Mouse (Mus musculus): Measurements from ENCODE around the gene Spaca3. TPM values are rescaled to one million over a fixed set of nuclear protein-coding genes. Genes with fewer than 3 reads are reported as not detected.

Gene Spaca3
- not detected in 2 replicates for polyA plus RNA-seq (2015; fragmentation: Nextera tagmentation; extraction: Ambion mirVana)

DNA sequence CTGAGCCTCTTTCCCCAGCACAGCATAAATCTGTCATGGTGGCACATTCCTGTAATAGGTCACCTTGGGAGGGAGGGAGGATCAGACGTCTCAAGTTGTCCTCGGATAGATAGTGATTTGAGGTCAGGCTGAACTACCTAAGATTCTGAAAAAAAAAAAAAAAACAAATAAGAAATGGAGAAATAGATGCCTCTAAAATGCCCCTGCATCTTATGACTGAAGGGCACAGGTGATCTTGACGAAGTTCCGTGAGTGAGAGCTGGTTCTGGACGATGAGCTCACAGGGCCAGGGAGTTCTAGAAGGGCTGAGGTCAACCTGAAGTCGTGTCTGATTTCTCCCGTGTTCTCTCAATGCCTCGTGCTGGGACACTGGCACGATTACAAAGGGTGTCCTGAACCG, at the start of gene Spaca3:
Gene Spaca3 (plus strand): TSS at position 301 of the 400 bp plus-strand sequence.
- no peak for ATAC-seq (replicated peaks)
- Histone ChIP-seq H3K36me3 (no peaks in the 10 kb centered on the region), H3K9me3 (no peaks in the 10 kb centered on the region), H3K27ac (replicated peaks) (no peak within 1 kb of the TSS), H3K4me1 (peaks cover under 1% of the 10 kb centered on the region; the same call in 1 of the 2 replicates), H3K9ac (replicated peaks) (no peak within 1 kb of the TSS), H3K4me2 (replicated peaks) (no peak within 1 kb of the TSS), H3K4me3 (no peak within 1 kb of the TSS), H3K27me3 (no peaks in the 10 kb centered on the region)
- WGBS, result 79% methylated on average over 10 of the region's 10 CpGs

DNA sequence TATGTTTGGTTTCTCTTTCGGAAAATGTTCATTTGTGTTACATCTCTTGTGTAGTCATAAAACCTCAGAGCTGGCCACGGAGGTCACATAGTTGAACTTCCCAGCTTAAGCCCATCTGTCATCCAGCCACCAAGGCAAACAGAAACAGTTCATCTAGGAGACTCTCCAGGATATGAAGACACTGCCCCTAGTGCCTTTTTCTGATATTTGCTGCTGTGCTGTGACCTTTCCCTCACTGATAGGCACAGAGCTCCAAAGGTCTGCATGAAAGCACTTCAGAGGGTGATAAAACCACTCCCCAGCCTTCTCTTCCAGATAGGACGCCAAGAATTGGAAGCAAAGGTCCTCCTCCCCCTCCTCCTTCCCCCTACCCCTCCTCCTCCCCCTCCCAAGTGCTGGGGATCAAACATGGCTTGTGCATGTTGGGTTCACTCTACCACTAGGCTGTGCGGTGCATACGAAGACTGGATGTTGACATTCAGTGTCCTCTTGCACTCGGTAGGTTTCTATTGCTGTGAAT, 49.6 kb upstream of the Spaca3 start:
- WGBS, result 73% methylated on average over 6 of the region's 6 CpGs
- H3K27me3 ChIP-seq, result no peaks in the 10 kb centered on the region
- H3K4me1 ChIP-seq, result peaks cover 19% of the 10 kb centered on the region

DNA sequence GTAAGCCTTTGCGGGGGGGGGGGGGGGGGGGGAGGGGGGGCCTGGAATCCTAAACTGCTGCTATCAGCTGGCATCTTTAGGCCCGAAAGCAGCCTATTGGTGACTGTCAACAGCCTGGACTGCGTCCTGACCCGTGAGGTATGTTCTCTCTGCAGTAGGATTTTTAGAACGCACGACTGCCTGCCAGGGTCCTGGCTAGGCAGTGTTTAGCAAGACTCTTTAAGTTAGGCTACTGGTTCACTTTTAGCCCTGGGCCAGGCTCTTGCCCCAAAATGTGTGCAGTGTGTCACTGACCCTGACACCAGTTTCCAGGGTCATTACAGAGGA, 48.5 kb upstream of the Spaca3 start:
- peaks cover 19% of the 10 kb centered on the region for H3K4me1 ChIP-seq
- 0 out of 2 replicates have a peak, but pooled peaks cover 3% of the 10 kb centered on the region for H3K36me3 ChIP-seq
- H3K4me2 ChIP-seq (replicated peaks), result peak overlapping the region; percentile 87
- H3K9ac ChIP-seq (replicated peaks), result peak overlapping the region; percentile 66
- H3K27me3 ChIP-seq, result no peaks in the 10 kb centered on the region
- 34% methylated on average over 5 of the region's 6 CpGs for WGBS
- H3K9me3 ChIP-seq, result no peaks in the 10 kb centered on the region
- ATAC-seq (replicated peaks), result 0 out of 2 replicates have a peak, but pooled peaks have one; percentile 4
- peak overlapping the region; percentile 54 for H3K4me3 ChIP-seq
- peak overlapping the region; percentile 67; the same call in 1 of the 2 replicates for H3K27ac ChIP-seq (replicated peaks)

More for the DNA sequence above, 49.6 kb upstream of the Spaca3 start:
- ATAC-seq (replicated peaks), result no peak
- Histone ChIP-seq H3K27ac (replicated peaks) (no peak overlapping the region), H3K4me3 (no peak overlapping the region), H3K9me3 (no peaks in the 10 kb centered on the region), H3K36me3 (no peaks in the 10 kb centered on the region), H3K4me2 (replicated peaks) (no peak overlapping the region), H3K9ac (replicated peaks) (no peak overlapping the region)

DNA sequence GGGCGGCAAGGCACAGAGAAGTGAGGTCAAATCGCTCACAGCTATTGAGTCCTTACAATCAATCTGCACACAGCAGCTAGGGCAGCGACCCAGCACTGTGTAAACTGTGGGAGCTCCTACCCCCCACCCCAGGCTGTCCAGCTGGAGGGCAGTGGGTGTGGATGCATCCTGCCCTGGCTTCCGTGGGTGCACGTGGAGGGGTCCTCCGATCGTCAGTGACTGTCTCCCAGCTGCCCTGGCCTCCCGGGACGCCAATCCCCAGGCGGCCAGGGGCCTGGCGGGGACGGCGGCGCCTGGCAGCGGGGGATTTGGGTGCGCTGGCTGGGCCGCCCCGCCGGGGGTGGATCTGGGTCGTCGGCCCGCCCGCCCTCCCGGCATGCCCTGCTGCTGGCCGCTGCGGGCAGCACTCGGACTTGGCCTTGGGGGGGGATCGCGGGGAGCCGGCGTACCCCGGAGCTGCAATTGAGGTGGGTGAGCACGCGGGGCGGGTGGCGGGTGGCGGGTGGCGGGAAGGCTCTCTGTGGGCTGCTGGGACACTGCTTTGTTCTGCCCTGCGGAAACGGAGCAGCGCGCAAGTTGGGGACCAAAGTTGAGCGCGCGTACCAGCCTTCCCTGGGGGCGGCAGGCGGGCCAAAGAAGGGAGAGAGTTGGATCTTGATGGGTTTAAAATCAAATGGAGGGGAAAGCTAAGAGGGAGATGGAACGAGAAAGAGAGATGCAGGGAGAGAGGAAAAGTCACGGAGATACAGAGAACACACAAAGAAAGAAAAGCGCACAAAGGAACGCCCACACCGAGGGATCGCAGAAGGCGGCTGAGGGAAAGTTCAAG, 48.0 kb upstream of the Spaca3 start, which contains the start of gene Tmem98:
Gene Tmem98 (plus strand): TSS at position 183 of the 829 bp plus-strand sequence.
- H3K4me1 ChIP-seq, result peaks cover 19% of the 10 kb centered on the region
- H3K9ac ChIP-seq (replicated peaks), result peak within 1 kb of the TSS; percentile 66
- no peaks in the 10 kb centered on the region for H3K27me3 ChIP-seq
- no peaks in the 10 kb centered on the region for H3K9me3 ChIP-seq
- peak within 1 kb of the TSS; percentile 67 for H3K27ac ChIP-seq (replicated peaks)
- WGBS, result 1% methylated on average over 54 of the region's 54 CpGs
- ATAC-seq (replicated peaks), result peak; percentile 81
- peak within 1 kb of the TSS; percentile 87 for H3K4me2 ChIP-seq (replicated peaks)
- H3K36me3 ChIP-seq, result 0 out of 2 replicates have a peak, but pooled peaks cover 3% of the 10 kb centered on the region
- H3K4me3 ChIP-seq, result peak within 1 kb of the TSS; percentile 54

DNA sequence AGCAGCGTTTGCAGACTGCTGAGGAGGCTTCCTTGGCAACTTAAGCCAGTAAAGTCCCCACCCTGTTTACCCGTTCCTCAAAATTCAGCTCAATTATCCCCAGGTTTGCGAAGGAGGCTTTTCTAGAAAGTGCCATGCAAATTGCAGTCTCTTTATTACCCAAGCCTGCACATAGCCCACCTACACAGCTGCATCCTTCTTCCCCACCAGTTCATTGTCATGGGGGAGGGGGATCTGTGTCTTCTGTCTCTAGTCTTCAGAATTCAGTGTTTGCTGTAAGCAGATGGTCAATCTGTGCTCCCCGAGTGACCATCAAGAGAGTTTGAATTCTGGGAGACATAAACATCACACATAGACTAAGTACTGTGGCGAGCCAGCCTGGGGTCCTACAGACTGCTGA, 47.0 kb upstream of the Spaca3 start:
- Histone ChIP-seq H3K36me3 (0 out of 2 replicates have a peak, but pooled peaks cover 3% of the 10 kb centered on the region), H3K4me2 (replicated peaks) (peak overlapping the region; percentile 87), H3K9me3 (no peaks in the 10 kb centered on the region), H3K27me3 (no peaks in the 10 kb centered on the region), H3K27ac (replicated peaks) (no peak overlapping the region; the same call in 1 of the 2 replicates), H3K4me1 (peaks cover 19% of the 10 kb centered on the region), H3K9ac (replicated peaks) (peak overlapping the region; percentile 66), H3K4me3 (peak overlapping the region; percentile 54)
- WGBS, result 23% methylated on average over 5 of the region's 5 CpGs
- ATAC-seq (replicated peaks), result no peak

DNA sequence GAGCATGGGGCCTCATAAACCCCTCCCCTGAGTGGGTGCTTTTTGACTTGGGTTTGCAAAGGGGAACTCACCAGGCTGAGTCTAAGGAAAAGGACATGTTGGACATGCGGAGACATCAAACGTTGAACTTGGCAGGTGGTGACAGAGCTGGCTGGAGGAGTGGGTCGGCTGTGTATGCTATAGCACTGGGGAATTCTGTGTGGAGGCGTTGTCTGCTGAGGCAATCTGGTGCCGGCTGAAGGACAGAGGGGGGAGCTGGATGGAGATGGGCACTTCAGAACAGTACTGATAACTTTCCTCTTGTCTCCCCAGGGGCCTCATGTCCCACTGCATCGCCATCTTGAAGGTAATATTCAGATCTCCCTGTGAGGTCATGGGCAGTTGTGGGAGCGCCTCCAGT, 42.8 kb upstream of the Spaca3 start:
- H3K27me3 ChIP-seq, result no peaks in the 10 kb centered on the region
- no peak overlapping the region for H3K4me2 ChIP-seq (replicated peaks)
- no peaks in the 10 kb centered on the region for H3K9me3 ChIP-seq
- WGBS, result 90% methylated on average over 7 of the region's 7 CpGs
- H3K4me1 ChIP-seq, result peaks cover 14% of the 10 kb centered on the region
- ATAC-seq (replicated peaks), result no peak
- H3K27ac ChIP-seq (replicated peaks), result no peak overlapping the region
- no peak overlapping the region for H3K4me3 ChIP-seq
- H3K9ac ChIP-seq (replicated peaks), result no peak overlapping the region
- 0 out of 2 replicates have a peak, but pooled peaks cover 3% of the 10 kb centered on the region for H3K36me3 ChIP-seq

DNA sequence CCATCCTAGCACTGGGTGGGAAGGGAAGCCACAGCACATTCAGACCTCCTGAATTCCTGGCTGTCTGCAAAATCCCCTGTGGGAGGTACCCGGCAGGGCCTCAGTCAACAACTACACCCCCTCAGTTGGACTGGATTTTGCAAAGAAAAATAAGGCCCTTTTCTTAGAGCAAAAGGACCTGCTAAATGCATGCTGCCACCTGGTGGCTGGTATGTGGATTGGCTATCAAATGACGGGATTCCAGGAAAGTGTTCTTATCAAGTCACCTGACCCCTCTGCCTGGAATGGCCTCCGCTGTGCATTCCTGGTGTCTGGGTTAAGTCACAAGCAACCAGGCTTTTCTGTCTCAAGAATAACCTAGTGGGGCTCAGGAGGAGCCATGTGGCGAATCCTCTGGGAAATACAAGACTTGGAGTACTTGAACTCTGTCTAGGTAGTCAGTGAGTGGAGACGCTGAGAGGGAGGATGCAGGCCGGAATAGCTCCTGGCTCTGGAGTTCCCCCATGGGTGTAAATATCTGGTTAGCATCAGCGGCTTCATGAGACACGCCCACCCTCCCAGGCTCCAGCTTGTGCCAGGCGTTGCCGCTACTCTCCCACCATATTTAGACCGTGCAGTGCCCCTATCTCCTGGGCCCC, 40.0 kb upstream of the Spaca3 start:
- H3K4me3 ChIP-seq, result no peak overlapping the region
- no peaks in the 10 kb centered on the region; the same call in 1 of the 2 replicates for H3K4me1 ChIP-seq
- 44% methylated on average over 11 of the region's 11 CpGs for WGBS
- H3K36me3 ChIP-seq, result 0 out of 2 replicates have a peak, but pooled peaks cover 3% of the 10 kb centered on the region
- no peak overlapping the region for H3K9ac ChIP-seq (replicated peaks)
- peak; percentile 29; the same call in 1 of the 2 replicates for ATAC-seq (replicated peaks)
- no peak overlapping the region for H3K4me2 ChIP-seq (replicated peaks)
- H3K9me3 ChIP-seq, result no peaks in the 10 kb centered on the region
- no peaks in the 10 kb centered on the region for H3K27me3 ChIP-seq
- H3K27ac ChIP-seq (replicated peaks), result no peak overlapping the region

DNA sequence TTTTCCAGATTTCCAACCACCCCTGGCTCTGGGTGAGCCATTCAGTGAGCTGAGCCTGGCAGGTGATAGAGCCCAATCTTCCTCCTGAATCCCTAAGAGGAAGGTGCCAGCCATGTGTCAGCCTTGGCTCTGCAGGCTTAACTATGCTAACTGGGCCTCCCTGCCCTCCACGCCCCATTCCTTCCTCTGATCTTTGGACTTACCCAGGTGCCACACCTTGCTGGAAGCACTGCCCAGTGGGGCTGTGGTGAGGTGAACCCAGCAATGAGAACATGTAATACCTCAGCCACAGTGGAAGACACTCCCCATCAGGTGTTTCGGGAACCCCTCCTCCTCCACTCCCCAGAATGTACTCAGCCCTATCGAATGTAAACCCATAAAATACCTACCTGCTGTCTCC, 38.1 kb upstream of the Spaca3 start:
- no peaks in the 10 kb centered on the region; the same call in 1 of the 2 replicates for H3K4me1 ChIP-seq
- H3K9me3 ChIP-seq, result no peaks in the 10 kb centered on the region
- WGBS, result 94% methylated on average over 3 of the region's 3 CpGs
- H3K27ac ChIP-seq (replicated peaks), result no peak overlapping the region
- H3K4me3 ChIP-seq, result no peak overlapping the region
- H3K9ac ChIP-seq (replicated peaks), result no peak overlapping the region
- no peak for ATAC-seq (replicated peaks)
- no peaks in the 10 kb centered on the region for H3K36me3 ChIP-seq
- H3K27me3 ChIP-seq, result no peaks in the 10 kb centered on the region
- no peak overlapping the region for H3K4me2 ChIP-seq (replicated peaks)

DNA sequence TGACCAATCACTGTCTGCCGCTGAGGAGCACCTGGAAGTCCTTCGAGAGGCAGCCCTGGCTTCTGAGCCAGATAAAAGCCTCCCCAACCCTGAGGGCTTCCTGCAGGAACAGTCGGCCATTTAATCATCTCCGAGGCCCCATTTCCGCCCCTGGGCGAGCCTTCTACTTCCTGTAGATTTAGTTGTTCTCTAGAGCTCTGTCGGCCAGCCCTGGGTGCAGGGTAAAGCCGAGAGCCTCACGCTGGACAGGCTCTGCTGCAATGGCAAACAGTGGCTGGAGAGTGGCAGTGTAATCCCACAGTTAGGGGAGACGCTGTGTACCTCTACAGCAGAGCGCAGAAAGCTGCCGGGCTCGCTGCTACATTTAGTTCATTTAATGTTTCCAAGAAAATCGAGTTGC, 36.9 kb upstream of the Spaca3 start:
- Histone ChIP-seq H3K27me3 (no peaks in the 10 kb centered on the region), H3K4me3 (no peak overlapping the region), H3K4me1 (no peaks in the 10 kb centered on the region; the same call in 1 of the 2 replicates), H3K4me2 (replicated peaks) (no peak overlapping the region), H3K9ac (replicated peaks) (no peak overlapping the region), H3K27ac (replicated peaks) (no peak overlapping the region), H3K9me3 (no peaks in the 10 kb centered on the region), H3K36me3 (no peaks in the 10 kb centered on the region)
- 54% methylated on average over 14 of the region's 14 CpGs for WGBS
- 0 out of 2 replicates have a peak, but pooled peaks have one; percentile 61 for ATAC-seq (replicated peaks)

DNA sequence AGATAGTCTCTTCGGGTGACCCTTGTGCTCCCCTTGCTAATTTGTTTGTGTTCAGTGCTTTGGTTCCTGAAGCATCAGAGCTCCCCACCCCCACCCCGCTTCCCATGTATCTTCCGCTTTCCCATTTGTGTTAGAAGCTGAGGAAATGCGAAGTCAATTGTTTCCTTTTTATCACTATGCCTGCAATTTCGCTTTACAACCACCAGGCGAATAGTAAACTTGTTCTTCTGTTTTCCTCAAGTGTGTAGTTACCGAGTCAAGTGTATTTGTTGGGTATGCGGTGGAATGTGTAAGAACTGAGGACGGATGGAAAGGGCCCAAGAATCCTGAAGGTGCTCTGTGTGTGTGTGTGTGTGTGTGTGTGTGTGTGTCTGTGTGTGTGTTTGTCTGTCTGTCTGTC, 36.4 kb upstream of the Spaca3 start:
- no peak overlapping the region for H3K4me2 ChIP-seq (replicated peaks)
- no peaks in the 10 kb centered on the region for H3K9me3 ChIP-seq
- no peak for ATAC-seq (replicated peaks)
- no peak overlapping the region for H3K9ac ChIP-seq (replicated peaks)
- no peaks in the 10 kb centered on the region for H3K27me3 ChIP-seq
- no peak overlapping the region for H3K27ac ChIP-seq (replicated peaks)
- WGBS, result 86% methylated on average over 9 of the region's 9 CpGs
- H3K4me3 ChIP-seq, result no peak overlapping the region
- H3K36me3 ChIP-seq, result no peaks in the 10 kb centered on the region
- H3K4me1 ChIP-seq, result no peaks in the 10 kb centered on the region; the same call in 1 of the 2 replicates

DNA sequence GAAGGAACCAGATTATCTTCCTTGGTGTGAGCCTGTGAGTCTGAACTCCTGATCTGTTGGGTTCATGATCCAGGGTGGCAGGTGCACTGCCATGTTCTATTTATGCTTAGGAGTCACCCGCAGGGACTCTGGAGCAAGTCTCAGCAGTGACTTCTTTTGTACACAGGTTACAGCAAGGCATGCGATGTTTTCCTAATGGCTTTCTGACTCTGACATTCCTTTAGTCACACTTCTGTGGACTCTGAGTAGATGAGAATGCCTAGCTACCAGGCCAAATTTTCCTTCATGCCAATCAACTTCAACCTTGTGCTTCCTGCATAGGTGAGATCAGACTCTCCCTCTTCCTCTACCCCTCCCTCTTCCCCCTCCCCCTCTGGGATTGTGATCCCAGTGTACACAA, 22.8 kb upstream of the Spaca3 start:
- no peaks in the 10 kb centered on the region for H3K9me3 ChIP-seq
- no peaks in the 10 kb centered on the region for H3K27me3 ChIP-seq
- H3K4me2 ChIP-seq (replicated peaks), result no peak overlapping the region
- 94% methylated on average over 2 of the region's 2 CpGs for WGBS
- H3K4me3 ChIP-seq, result no peak overlapping the region
- H3K9ac ChIP-seq (replicated peaks), result no peak overlapping the region
- ATAC-seq (replicated peaks), result no peak
- no peaks in the 10 kb centered on the region for H3K36me3 ChIP-seq
- no peaks in the 10 kb centered on the region for H3K4me1 ChIP-seq
- no peak overlapping the region for H3K27ac ChIP-seq (replicated peaks)

DNA sequence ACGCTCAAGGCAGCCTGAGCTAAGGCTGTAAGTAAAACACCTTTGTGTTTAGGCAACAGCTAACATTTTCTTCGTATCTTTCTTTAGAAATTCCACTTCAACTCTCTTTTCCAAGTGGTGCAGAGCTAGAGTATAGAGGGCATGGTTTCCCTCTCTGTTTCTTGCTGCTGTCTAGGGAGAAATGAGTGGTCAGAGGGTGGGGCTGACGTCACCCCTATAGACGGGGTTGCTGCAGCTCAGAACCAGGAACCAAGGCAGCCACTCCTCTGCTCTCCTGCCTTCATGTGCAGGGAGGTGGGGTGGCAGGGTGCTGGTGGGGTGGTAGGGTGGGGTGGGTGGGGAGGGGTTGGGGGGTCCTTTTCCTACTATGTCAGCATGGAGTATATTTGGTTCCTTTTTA, 22.3 kb upstream of the Spaca3 start:
- no peaks in the 10 kb centered on the region for H3K9me3 ChIP-seq
- no peak overlapping the region for H3K4me2 ChIP-seq (replicated peaks)
- no peaks in the 10 kb centered on the region for H3K27me3 ChIP-seq
- WGBS, result 75% methylated on average over 4 of the region's 4 CpGs
- no peak for ATAC-seq (replicated peaks)
- H3K4me1 ChIP-seq, result no peaks in the 10 kb centered on the region
- no peak overlapping the region for H3K9ac ChIP-seq (replicated peaks)
- no peak overlapping the region for H3K4me3 ChIP-seq
- no peak overlapping the region for H3K27ac ChIP-seq (replicated peaks)
- no peaks in the 10 kb centered on the region for H3K36me3 ChIP-seq

All from forebrain, embryonic 15.5 days (tissue).